Mouse (Mus musculus): Measurements from ENCODE around the gene Mfsd9.

Mfsd9 gene

DNA sequence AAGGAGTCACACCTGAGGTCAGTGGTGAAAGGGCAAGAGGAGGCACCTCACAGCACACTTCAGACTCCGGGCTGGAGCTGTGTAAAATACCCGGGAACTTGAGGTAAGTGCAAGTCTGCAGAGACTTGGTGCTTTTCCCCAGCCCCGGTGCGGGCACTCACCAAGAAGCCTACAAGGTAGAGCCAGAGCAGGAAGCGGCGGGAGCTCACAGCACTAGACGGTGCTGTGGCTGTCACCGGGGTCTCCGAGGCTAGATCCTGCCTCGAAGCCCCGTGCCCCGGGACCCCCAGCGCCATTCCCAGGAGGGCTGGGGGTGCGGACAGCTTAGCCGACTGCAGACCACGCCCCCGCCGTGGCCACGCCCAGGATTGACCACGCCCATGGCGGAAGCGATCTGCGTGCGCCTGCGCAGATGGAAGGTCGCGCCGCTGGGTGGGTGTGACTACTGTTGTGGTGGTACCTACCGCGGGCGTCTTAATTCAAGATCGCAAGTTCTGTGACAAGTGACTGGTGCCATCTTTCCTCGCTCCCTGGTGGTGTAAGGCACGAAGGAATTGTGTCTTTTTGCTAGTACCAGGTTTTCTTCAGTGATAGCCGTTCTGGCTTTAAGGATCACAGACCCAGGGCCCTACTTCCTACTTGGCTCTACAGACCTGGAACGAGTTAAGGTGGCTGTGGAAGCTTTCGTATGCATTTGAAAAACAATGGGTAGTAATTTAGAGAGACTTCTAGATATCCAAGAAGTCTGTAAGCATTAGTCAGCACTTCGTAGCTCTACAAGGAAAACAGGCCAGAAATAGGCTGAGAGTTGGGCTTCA is at the start of gene Mfsd9:
Gene Mfsd9, minus strand, starts transcription at position 364 of the 818 bp plus-strand sequence.
- peak; percentile 80 for DNase-seq (ENCODE audit: low spot score)

DNA sequence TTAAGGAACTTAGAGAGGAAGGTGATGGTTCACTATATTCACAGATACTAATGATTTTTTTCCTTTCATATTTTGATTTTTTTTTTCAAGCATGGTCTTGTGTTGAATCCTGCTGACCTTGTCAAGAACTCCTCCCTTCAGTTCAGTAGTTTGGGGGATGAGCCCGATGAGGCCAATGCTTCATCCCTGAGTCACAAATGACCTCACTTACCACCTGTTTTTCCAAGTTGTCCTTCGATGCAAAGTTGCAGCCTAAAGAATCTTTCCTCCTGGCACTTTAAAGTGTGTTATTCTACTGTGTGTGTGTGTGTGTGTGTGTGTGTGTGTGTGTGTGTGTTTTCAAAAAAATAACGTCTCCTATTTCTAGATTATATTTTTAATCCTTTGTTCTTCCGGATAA is 45.0 kb upstream of the Mfsd9 start:
- DNase-seq (ENCODE audit: low spot score): no peak

DNA sequence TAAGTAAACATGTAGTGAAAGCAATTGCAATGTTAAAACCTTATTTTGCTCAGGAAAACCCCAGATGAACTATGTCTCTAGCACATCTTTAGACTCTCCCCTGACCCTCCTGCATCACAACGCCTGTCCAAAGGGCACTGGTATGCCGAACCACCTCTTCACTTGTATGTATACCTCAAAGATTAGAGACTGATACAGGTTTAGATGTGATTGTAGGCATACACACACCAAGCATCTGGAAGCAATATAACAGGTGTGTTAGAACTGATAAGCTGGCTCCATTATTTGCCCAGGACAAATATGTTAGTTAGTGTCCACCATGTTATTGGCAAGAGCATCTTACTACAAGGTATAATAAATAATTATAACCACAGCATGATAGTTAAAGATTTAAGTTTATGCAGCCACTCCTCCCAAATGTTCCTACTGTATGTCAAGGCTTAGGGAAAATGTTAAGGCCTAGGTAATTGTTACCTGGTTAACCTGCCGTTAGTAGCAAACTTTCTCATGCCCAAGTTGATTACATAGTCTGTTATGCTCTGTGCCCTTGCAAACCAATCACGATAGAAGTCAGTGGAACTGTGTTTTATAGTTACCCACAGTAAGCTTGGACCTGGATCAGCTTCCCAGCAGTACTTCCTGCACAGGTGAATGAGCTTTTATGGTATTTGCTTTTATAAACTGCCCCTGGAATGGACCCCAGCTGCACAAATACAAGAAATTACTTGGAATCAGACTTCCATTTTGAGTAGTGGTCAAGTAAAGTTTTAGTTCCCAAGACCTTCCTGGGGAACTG is 40.4 kb upstream of the Mfsd9 start:
- DNase-seq (ENCODE audit: low spot score): no peak

DNA sequence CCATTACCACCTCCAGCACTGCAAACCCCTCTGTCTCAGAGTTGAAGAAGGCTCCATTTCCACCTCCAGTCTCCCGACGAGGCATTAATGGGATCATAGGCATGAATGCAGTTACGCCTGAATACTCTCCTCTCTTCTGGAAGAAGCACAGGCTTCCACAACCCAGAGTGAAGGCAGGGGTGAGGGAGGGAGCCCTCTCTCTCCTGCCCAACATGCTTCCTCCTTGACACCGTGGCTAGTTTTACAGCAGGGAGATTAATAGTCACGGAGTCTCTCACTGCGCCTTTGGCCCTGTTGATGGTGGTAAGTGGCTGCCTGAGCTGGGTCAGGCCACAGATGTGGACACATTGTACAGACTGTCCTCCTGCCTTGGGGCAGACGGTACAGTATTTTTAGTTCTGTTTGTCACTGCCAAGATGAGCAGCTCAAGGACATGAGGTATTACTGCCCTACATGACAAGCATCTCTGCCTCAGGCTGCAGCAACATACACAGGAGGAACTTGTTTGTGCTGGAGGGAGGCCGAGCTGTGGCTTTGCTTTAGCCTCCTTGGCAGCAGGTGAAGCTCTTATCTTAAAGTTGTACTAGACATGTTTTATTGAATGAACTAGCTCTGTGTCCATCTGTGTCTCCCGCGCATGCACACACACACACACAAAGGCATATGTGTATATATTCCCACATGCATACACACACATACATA is 38.9 kb upstream of the Mfsd9 start:
- no peak for DNase-seq (ENCODE audit: low spot score)

DNA sequence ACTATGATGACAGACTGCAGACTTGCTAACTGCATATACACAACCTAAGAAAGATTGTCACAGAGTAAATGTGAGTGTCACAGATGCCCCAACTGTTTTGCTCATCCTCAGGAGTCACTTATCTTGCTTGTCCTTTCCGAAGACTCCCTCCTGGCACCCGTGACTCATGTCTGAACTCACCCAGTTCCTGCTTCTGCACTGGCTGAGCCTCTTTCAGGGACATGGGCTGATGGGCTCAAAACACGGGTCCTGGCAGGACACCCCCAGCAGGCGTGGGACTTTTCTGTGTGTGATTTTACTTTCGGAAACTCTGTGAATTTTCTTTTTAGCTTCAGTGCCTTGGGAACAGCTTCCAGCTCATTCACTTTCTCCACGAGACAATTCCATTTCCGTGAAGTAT is 35.3 kb upstream of the Mfsd9 start:
- no peak for DNase-seq (ENCODE audit: low spot score)

DNA sequence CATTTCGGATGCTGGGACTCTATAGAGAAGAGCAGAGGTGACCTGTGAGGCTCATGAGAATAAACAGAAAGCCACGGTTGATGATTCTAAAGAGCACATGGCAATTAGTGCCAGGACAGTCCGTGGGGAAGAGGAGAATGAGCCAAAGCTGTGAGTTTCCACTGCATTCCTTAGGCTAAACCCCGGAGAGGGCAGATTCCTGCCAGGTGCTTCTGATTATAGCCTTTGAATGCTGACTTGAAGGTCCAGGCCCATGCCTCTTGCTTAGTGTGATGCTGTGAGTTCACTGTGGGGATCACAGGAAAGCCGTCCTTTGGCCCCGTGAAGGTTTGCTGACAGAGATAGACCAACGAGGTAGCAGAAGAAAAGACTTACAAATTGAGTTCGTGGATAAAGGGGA is 34.4 kb upstream of the Mfsd9 start:
- DNase-seq (ENCODE audit: low spot score): no peak

DNA sequence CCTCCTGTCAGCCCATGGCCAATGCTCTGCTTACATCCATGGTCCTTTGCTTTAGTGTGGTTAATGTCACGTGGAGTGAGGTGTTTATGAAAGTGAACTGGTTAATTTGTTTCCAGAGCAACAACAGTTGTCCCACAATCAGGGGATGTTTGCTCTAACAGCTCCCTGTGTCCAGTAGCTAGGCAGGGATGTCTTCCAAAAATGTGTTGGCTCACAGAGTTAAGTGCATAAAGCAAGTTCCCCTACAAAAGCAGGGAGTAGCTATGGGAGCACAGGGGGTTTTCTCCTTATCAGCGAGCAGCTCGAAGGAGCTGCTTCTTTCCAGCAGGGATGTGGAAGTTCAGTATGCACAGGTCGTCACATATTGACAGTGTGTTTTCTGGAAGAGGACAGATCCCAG is 34.0 kb upstream of the Mfsd9 start:
- no peak for DNase-seq (ENCODE audit: low spot score)

DNA sequence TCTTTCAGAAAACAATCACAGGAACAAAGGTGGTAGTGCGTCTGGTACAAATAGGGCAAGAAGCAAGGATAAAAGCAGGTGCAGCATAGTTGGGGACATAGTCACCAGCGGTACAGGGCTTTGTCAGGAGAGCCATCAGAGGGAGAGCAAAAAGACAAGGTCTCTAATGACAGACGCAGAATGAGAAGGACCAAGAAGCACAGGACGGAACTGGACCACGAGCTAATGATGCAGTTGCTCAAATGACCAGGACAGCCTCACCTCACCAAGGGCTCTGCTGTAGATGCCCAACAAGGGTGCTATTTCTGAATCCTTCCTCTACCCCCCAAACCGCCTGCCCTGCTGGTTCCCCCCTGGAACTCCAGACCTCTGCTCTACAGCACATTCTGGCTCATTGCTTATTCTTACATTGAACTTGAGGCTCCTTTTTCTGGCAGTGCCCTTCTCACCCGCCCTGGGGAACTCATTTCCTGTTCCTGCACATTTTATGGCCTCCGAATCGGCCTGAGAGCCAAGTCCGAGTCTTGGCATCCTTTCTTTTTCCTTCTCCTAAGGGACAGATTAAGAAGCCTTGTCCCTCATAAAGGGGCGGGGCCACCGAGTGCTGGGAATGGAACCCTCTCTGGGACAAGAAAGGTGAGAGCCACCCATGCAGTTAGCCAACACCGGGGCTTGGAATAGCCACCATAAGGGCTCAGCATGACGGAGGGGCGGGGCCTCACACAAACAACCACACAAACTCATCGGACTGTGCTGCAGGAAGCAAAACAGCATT is 24.8 kb upstream of the Mfsd9 start:
- DNase-seq (ENCODE audit: low spot score): no peak

DNA sequence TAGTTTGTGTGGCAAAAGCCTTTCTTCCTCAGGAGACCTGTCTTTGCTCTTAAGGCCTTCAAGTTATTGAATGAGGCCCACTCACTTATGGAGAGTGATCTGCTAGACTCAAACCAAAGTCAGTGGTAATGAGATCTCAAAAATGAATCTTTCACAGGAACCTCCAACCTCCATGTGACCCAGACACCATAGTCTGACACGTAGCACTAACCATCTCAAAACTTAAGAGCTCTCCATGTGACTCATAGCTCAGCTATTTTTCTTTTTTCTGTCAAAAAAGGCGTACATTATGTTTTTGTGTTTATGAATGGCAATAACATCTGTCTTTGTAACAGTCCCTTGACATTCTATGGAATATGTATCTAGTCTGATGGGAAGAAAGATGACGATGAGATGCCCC is 18.2 kb upstream of the Mfsd9 start:
- no peak for DNase-seq (ENCODE audit: low spot score)

DNA sequence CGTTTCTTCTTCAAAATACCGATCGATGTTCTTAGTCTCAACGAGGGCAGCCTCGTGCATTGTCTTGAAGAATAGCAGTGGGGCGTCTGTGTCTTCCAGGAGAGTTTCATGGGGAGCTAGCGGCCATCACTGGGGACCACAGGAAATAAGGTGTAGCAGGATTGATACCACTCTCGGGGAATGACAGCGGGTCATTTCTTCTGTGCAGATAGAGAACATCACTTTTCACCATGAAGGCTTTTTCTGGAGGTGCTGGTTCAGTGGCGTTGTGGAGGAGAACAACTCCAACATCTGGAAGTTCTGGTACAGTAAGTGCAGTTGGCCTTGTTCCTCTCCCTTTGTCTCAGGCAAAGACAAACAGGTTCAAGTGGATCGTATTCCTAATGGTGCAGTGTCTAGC is 15.4 kb upstream of the Mfsd9 start:
- DNase-seq (ENCODE audit: low spot score): no peak

DNA sequence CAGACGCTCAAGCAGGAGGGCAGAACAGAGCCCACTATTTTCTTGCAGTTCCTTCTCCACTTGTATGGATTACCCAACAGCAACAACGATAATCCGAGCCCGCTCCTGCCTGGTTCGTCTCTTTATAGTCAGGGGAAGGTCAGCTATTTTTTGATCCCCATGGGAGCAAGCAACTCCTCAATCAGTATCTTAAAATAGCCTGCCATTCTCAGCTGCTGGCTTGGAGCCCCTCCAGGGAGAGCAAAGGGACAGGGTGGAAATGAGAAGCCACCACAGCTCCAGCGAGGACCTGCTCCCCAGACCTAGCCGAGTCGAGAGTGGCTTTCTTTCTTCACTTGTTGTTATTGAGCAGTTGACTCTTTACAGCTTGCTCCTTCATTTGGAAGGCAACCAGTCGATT is 14.9 kb upstream of the Mfsd9 start, which contains the start of gene Tmem182:
Gene Tmem182, plus strand, starts transcription at position 251 of the 400 bp plus-strand sequence.
- no peak for DNase-seq (ENCODE audit: low spot score)

DNA sequence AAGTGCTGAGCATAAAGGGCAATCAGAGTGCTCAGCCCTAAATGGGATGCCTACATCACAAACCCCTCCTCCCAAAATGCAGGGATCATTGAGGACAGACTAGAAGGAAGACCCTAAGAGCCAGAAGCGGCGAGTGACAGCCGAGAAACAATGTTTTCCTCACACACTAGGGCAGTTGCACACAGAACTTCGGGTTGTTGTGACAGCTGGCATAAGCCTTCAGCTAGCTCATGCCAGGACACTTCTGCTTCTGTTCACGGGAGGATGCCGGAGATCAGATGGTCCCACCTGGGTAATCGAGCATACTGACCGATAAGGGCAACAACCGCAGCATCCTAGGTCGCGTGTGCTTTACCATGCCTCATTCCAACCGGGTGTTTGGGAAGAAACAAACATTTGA is 13.6 kb upstream of the Mfsd9 start:
- no peak for DNase-seq (ENCODE audit: low spot score)

DNA sequence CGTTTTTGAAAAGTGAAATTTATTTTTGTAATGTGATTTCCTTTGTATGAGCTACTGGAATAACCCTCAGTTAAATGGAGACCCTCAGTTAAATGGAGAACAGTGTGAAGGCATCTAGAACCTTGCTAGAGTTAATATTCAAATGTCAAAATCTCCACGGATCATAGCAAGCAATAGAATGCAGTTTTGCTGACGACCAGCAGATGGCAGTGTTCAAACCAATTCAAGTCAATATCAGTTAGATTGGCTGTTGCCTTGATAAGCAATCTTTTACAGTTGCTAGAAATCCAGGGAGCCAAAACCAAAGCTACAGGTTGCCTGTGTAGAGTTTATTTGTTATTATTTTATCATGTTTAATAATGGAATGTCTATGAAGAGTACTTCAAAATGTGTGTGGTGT is 12.3 kb upstream of the Mfsd9 start:
- peak; percentile 30 for DNase-seq (ENCODE audit: low spot score)

DNA sequence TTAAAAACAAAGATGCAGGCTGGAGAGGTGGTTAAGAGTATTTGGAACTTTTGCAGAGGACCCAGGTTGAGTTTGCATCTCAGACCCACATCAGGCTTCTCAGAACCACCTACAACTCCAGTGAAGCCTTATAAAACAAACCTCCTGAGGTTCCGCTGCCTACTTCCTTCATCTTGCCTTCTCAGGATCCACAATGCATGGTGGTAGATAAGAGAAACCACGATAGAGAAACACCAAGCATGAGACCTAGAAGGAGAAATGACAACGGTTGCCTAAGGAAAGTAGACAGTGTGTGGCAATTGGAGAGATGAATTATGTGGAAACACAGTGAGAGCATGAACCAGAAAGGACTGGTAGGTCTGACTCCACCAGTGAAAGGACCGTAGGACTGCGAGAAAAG is 10.4 kb upstream of the Mfsd9 start:
- no peak for DNase-seq (ENCODE audit: low spot score)

DNA sequence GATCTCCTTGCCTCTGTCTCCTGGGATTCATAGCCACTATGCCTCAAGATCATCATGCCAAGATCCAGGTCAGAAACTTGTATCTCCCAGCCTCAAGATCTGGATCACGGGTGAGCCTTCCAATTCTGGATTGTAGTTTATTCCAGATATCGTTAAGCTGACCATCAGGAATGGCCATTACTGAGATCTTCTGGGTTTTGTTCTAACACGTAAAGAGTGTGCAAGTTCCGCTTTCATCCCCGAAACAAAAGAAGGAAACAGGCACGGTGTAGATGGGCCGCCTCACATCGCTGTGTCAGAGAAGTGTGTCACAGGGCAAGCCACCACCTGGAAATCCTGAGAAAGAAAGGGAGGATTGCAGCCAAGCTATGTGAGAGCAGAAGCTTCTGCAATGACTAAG is 8.6 kb upstream of the Mfsd9 start:
- no peak for DNase-seq (ENCODE audit: low spot score)

DNA sequence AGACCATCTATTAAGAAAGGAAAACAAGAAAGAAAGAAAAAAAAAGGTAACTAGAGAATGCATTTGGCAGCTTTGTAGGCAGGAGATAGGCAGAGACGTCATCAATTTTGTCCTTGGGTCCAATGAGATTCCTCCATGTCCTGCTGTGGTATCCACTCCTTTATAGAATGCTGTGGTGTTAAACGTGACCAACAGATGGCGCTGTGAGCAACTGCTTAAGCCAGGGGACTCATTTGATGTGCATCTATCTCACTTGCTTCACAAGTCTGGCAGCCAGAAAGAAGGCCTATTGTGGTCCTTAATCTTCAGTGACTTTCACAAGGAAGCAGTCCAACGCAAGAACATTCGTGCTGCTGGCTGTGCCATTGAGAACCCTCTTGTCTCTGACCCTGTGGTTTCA is 6.9 kb upstream of the Mfsd9 start:
- peak; percentile 51 for DNase-seq (ENCODE audit: low spot score)

DNA sequence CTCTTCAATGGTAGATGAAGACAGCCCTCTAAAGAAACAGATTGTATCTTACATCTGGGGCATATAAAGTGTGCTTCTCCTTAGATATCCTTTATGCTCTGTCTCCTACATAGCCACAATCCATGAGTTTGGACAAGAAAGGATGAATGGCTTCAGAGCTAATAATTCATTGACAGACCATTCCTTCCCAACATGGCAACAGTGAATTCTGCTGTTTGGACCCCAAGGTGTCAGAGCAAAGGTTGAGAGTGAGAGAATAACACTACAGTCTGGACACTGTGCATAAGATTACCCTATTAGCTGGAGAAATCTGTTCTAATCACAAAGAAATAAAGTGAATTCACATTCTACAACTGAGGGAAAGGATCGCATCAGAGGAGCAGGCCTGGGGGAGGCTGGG is 5.0 kb upstream of the Mfsd9 start:
- DNase-seq (ENCODE audit: low spot score): no peak

DNA sequence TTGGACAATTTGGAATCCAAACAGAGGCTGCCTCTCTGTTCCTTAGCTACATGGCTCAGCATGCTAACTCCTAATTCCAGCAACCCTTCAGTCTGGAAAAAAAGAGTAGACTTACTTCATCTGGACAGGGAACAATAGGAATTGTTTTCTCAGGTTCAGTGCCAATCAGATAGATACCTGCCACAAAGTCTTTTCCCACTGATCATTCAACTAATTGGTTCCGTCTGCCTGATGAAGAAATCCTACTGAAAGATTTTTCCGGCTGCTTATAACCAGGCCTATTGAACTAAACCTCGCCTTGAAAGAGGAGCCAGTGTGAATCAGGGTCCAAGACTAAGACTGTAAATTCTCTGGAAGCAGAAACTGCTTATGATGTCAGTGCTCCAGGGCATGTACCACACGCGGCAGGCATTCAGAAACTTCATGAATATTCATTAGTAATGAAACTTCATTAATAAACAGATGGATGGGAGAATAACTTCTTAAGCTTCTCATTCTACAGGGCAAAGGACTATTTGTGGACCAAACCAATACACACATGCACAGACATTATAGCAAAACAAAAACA is 737 bp downstream of the Mfsd9 start:
- DNase-seq (ENCODE audit: low spot score): no peak

DNA sequence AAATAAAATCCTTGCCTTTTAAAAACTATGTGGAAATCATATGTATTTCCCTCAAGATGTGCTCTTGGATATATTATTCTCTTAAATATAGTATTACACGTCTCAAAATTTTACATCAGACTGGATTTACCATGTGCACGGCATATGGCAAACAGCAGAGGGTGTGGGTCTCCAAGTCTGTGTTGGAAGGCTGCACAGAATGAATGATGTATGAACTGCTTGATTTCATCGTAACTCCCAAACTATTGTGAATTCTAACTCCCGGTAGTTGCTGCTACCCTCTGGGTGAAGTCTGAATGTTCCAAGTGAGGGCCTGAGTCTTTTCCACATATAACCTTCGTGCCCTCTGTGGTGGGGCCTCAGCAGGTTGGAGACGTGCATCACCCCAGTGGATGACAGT is 1.5 kb downstream of the Mfsd9 start:
- DNase-seq (ENCODE audit: low spot score): no peak

DNA sequence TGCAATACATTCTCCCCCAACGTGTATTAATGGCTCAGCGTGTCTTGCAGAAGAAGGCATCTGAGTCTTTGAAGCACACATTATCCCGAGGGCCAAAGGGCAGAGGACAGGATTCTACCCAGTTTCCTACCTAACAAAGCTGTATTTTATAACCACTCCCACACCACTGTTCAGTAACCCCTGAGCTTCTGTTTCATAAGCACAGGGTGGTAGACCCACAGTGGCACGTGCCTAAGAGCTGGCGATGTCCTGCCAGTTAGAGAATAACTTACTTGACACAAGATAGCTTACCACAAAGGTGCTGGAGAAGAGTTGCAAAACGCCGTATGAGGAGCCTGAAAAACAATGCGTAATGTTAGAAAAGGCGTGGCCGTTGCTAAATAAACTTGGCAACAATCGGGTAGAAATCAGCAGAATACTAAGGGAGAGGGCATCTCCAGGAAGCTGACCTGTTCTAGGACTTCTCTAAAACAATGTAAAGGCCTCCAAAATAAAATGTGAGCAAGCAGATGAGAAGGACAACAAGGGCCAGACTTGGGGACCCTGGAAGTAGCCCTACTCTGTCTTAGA is 4.5 kb downstream of the Mfsd9 start:
- no peak for DNase-seq (ENCODE audit: low spot score)

DNA sequence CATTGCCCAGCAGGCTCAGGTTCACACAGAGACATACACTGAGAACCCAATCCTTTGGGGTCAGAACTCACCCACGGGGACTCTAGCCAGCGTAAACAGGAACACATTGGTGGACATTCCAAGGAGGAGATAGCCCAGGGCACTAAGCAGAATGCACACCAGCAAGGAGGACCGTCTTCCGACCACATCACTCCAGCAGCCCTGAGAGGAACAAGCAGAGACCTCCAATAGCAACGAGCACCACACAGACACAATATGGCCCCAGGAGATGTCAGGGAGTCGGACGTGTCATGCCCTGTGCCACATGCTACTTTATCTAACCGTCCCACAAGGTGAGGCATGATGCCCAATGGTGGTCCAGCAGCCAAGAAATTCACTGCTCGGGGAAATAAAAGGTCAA is 6.2 kb downstream of the Mfsd9 start:
- DNase-seq (ENCODE audit: low spot score): no peak

Measured in left cerebral cortex, adult 11 months (tissue).